Mouse (Mus musculus): ENCODE results near the gene Gm28510. TPM values are rescaled to one million over a fixed set of nuclear protein-coding genes. Genes with fewer than 3 reads are reported as not detected.

Gene Gm28510
- polyA plus RNA-seq (2015; fragmentation: Nextera tagmentation; extraction: Ambion mirVana), result not detected in 2 replicates

GRCm38 (mm10) chrY:10412437-10412836 is at the start of gene Gm28510:
Gene Gm28510, plus strand, starts transcription at chrY:10412737.

Other genes with a start within 250 kb of the Gm28510 start
- not detected in 2 replicates for gene Gm20834, start 88.1 kb upstream of the Gm28510 start, polyA plus RNA-seq (2015; fragmentation: Nextera tagmentation; extraction: Ambion mirVana)
- gene Gm20737, start 123.3 kb downstream of the Gm28510 start, polyA plus RNA-seq (2015; fragmentation: Nextera tagmentation; extraction: Ambion mirVana), result not detected in 2 replicates
- not detected in 2 replicates for gene Gm21775, start 140.7 kb downstream of the Gm28510 start, polyA plus RNA-seq (2015; fragmentation: Nextera tagmentation; extraction: Ambion mirVana)
- not detected in 2 replicates for gene Gm21900, start 203.6 kb downstream of the Gm28510 start, polyA plus RNA-seq (2015; fragmentation: Nextera tagmentation; extraction: Ambion mirVana)